Mouse (Mus musculus) testis, postnatal 14 days (tissue): ENCODE measurements around the gene Akap2.

ENCODE experiments used
- DNase-seq: peaks from one replicate; pipeline ENCODE4 v3.0.0; 2021; ENCODE audit warnings: low spot score

Akap2 gene

DNA sequence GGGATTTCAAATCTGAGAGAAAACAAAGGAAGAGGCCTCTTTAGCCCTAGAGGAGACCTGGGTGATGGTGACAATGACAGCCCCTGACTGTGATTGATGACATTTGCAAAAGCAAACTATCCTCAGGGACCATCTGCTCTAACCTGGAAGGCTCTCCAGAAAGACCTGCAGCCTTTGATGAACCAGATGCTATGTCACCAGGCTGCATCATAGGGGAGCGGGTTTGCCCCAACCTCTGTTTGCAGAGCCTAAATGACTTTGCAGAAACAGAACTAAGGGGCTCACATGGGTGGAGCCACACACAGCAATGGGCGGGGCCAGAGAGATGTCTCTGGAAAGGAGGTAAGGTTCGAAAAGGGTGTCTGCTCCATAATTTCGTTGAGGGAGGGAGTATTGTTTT, 115.6 kb downstream of the Akap2 start:
- DNase-seq: no peak

DNA sequence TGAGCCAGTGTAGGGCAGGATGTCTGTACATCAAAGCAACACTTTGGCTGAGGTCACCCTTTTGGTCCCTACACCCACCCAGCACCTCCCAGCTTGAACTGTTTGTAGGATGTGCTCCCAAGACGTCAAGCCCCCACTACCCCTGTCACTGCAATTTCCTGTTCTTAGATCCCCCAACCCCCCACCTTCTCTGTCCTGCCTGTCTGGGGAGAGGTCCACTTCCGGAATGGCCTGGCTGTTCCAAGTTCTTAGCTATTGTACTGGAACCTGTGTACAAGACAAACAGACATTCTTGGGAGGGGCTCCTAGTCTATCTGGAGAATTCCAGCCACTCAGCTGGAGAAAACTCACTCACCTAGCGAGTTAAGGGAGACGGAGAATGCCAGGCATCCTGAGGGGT, 116.7 kb downstream of the Akap2 start:
- no peak for DNase-seq

DNA sequence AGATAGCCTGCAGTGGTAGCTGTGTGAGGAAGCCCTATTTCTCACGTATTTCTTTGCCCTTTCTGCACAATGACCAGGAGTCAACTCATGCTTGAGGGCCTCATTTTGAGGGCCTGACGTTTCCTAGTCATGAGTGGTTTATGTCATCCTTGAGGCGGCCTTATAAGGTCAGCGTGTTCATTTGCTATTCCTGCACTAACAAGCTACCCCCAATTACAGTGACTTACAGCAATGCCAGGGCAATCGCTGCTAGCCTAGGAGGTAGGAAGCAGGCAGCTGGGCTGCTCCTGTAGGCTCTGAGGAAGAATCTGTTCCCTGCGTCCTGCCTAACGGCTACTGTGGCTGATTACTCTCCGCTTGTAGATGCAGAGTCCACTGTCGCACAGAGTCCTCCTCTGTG, 119.6 kb downstream of the Akap2 start:
- no peak for DNase-seq

DNA sequence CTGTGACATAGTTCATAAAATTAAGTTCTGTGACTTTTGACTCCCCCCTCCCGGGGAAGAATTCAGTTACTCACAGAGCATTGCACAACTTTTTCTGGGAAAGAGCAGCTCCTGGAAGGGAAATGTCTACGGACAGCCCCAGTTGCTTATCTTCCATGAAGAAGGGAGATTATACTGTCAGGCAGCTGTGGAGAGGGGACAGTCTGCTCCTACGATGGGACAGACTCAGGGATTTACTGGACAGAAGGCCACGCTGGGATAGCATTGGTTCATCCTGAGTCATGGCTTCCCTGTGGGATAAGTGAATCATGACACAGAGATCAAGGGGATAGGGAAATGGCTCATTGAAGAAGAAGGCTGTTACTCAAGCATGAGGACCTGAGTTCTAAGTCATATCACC, 121.9 kb downstream of the Akap2 start:
- no peak for DNase-seq

DNA sequence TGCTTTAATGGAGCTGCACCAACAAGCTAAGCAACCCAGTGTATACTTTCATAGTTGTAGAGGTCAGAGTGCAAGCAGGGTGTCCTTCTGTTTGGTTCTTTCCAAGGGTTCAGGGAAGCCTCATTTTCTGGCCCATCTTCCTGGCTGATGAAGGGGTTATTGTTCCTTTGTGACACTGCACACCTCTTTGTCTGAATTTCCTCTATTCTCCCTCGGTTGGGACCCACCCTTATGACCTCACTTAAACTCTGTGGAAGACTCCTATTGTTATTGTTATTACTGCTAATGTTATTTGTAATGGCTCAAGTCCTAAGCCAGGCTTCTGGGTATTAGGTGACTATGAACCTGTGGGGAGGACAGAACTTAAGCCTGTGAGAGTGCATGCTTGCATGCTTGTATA, 124.5 kb downstream of the Akap2 start:
- no peak for DNase-seq

DNA sequence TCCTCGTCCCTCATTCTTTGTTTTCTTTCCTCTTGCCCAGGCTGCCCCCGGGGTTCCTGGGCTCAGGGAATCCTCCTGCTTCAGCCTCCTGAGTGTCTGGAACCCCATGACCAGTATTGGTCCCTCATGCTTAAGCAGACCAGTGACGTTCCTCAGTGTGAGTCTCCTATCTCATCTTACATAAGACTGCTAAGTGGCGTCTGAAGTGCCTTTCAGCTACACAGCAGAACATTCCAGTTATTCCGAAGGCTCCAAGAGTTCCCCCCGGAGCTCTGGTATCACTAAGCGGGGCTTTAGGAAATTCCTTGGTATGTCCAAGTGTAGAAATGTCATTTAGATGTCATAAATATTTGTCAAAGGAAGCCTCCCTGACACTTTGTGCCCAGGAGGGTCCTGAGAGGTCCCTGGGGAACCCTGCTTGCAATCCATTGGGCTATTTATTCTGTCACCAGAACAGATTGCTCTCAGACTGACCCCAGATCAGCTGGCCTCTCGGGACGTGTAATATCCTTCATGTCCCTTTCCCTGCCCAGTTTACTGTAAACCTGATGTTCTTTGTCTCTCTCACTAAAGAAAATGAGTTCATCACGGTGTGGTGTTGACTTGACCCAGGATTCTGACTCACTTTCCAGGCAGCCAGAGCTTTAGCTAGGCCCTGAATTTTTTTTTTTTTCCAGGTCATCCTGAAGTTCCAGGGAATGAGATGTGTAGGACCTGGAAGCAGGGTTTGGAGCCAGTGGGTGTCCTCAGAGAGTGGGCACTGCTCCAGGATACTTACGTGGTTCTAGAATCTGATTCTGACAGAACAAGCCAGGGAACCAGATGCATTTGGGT, 125.2 kb downstream of the Akap2 start:
- DNase-seq: no peak

DNA sequence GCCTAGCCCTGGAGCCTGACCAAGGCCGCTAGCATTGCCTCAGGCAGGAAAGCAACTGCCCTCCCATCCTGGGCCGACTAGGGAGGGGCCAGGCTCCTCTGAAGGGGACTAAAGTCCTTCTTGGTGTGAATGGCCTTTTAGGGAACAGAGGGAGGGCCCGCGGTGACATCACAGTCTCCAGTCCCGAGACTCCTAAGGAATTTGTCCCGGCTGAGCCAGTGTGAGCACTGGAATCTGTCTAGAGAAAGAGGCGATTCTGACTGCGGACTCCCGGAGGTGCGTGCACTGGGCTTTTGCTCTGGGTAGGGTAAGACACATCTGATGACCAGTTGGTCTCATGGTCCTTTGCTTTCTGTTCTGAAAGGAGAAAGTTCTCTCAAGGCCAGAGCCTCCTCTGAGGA, 127.6 kb downstream of the Akap2 start:
- peak; percentile 68 for DNase-seq

DNA sequence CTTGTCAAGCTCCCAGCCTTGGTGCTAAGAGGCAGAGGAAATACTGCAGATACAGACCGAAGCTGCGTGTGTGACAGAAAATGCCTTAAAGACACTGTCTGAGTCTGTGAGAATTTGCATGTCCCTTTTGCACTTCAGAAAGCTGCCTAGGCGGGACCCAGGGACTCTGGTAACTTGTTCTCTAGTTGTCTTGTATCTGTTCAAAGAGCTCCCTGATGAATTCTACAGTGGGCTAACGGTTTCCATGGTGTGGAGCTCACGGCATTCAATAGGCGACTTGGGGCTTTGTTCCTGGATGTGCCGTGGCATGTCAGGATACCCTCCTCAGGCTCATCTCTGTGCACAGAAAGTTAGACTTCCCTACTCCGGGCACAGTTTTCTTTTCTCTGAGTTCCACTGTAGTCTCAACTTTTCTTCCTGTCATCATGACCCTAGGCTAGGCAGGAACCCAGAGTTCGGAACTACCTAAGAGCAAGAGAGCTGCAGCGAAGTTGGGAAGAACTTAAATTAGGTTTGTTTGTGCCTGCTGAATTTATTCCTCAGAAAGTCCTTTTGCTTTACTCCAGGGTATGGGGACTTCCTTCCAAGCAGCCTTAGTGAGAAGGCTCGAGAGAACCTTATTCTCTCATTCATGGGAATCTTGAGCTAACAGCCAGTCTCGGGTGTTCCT, 128.2 kb downstream of the Akap2 start:
- DNase-seq: no peak

DNA sequence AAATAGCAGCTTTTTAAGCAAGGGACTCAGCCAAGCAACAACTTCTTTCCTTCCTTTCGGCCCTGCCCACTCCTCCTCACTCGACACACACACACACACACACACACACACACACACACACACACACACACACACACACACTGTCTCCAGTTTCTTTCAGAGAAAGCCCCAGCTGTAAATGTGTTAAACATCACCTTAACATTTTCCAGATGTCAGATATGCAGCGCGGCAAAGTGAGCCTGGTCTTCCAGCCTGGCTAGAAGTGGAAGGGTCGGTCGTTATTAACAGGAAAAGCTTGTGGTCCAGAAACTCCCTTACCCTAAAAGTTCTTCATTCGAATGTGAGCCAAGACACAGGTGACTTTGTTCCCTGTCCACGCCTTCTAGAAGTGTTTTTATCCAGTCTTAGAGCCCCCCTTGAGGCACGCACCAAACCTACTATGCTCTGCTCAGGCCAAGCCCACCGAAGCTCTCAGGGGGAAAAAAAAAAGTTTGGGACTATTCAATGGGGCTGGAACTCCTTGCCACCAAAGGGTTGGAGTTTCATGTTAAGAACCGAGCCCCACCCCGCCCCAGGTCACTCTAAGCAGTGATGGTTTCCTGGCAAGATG, 129.0 kb downstream of the Akap2 start:
- DNase-seq: no peak

DNA sequence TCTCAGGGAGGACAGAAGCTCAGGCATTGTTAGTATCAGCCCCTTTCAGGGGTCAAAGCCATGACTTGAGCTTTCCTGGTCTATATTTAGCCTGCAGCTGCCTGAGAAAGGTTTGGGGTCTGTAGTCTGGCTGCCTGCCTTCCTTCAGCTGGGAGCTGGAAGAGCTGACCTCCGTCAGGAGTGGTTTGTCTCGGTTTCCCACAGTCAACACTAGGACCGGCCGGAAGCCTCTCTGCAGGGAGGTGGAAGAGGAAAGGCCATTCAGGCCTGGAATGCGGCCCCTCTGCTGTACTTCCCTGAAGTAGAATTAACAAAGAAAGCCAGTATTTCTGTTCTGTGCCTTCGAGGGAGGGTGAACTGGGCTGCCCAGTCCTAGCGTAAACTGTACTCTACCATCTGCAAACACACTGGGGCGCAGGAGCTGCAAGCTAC, 129.6 kb downstream of the Akap2 start:
- no peak for DNase-seq

DNA sequence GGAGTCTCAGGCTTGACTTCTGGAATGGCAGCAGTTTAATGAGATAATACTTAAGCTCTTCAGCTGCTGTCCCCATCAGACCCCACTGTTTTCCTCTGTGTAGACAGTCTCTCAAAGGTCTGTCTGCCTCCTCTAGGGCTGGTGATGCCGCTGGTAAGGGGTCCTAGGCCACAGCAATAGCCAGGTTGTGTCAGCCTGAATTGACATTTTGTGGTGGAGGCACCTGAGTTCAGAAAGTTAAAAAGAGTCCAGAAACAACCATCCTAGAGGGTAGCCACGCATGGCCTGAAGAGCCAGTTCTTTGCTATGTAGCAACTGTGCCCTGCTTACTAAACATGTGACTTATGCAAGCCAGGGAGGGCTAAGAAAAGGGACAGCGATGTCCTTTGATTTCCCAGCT, 130.2 kb downstream of the Akap2 start:
- no peak for DNase-seq

DNA sequence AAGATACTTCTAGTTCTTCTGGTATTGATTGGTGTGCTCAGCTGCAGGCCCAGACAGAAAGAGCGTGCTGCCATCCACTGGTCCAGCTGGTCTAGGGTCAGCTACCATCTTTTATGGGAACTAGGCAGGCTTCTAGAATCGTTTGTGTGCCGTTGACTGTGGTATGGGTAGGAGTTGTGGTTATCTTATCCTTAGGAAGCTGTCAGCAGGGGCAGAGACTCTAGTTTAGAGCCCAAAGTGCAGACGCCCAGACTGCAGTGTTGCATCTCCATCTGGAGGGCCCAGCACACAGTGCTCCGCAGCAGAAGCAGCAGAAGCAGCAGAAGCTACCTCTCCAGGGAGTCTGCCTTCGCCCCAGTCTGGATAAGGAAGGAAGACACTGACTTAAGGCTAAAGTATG, 132.0 kb downstream of the Akap2 start:
- DNase-seq: no peak

DNA sequence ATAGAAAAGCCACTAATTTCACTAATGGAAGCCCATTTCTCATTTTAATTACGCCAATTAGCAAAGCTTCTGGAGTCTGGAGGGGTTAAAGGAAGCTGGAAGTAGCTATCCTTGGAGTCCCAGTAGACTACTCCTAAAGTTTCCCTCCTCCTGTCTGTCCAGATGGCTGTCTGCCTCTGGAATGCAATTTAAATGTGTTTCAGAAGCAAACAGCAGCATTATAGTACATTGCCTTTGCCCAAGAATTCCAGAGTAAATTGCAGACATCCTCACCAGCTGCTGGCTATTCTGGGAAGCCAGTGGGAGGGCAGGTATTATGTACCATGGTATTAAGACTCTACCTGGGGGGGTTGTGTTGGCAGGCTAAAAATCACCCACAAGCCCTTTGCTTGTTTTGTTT, 134.3 kb downstream of the Akap2 start:
- no peak for DNase-seq

DNA sequence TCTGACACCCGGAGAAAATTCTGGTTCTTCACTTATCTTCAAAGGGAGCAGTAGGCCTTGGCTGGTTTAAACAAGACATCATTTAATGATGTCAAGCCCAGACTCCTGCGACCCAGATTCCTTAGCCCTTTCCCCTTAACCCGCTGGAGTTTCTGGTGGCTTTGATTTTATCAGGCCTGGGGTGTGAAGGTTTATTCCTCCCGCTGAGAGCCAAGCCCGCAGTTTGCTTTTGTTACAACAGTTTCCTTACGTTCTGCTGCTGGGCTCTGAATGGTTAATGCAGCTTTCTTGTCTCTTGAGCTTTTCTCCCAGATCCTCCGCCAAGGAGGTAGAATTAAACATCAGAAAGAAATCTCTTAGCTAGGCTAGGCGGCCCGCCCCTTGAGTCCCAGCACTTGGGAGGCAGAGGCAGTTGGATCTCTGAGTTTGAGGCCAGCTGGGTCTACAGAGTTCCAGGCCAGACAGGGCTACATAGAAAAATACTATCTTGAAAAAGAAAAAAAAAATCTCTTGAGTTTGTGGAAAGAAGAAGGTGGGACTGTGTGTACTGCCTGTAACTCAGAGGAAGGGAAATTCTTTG, 135.1 kb downstream of the Akap2 start:
- no peak for DNase-seq

DNA sequence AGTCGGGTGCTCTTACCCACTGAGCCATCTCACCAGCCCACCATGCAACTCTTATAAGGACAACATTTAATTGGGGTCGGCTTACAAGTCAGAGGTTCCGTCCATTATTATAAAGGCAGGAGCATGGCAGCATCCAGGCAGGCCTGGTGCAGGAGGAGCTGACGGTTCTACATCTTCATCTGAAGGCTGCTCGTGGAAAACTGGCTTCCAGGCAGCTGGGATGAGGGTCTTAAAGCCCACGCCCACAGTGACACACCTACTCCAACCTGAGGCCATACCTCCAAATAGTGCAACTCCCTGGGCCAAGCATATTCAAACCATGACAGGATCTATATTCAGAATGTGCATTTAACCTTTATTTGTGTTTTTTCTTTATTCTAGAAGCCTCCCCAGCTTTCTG, 136.7 kb downstream of the Akap2 start:
- no peak for DNase-seq

DNA sequence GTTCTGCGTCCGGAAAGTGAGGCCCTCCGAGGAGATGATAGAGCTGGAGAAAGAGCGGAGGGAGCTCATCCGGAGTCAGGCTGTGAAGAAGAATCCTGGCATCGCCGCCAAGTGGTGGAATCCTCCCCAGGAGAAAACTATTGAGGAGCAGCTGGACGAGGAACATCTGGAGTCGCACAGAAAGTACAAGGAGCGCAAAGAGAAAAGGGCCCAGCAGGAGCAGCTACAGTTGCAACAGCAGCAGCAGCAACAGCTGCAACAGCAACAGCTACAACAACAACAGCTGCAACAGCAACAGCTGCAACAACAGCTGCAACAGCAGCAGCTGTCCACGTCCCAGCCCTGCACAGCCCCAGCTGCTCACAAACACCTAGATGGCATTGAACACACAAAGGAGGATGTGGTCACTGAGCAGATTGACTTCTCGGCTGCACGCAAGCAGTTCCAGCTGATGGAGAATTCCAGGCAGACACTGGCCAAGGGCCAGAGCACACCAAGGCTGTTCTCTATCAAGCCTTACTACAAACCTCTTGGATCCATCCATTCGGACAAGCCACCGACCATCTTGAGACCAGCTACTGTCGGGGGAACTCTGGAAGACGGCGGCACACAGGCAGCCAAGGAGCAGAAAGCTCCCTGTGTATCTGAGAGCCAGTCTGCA, 138.0 kb downstream of the Akap2 start:
- peak; percentile 30 for DNase-seq

DNA sequence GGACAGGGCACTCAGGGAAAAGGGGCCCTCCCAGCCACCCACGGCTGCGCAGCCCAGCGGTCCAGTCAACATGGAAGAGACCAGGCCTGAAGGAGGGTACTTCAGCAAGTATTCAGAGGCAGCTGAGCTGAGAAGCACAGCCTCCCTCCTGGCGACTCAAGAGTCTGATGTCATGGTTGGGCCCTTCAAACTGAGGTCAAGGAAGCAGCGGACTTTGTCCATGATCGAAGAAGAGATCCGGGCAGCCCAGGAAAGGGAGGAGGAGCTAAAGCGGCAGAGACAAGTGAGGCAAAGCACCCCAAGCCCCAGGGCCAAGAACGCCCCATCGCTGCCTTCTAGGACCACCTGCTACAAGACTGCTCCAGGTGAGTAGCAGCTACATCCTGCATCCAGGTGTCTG, 139.2 kb downstream of the Akap2 start:
- no peak for DNase-seq

DNA sequence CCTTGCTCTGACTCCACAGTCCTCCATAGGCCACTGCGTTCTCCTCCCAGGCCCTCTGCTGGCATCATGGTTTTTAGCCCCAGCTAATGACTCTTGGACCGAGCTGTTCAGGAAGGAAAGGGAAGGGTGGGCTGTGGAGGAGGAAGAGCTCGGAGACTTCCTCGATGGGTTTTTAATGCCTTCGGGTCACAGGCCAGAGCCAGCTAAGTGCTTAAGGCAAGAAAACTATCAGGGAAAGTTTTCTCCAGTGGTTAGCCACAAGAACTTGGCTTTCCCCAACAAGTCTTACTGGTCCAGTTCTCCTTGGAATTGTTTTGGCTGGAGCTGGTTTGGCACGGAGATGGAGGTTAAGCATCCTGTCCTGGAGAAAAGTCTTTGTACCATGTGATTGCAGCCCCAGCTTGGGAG, 142.8 kb downstream of the Akap2 start:
- DNase-seq: no peak

DNA sequence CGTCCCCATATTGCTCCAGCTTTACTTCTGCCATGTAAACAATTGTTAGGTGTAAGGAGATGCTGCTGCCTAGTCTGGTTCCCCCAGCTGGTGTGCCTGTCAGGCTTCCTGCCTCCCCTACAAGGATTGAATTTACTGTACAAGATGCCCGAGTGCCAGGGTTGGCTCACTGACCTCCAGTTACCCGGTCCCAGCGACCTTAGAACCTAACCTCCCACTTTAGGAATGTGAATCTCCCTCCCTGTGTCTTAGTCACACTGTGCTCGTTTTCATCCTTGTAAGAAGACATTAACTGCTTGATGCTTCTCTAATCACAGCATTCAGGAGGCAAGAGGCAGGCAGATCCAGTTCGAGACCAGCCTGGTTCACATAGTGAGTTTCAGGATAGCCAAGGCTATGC, 143.7 kb downstream of the Akap2 start:
- no peak for DNase-seq

DNA sequence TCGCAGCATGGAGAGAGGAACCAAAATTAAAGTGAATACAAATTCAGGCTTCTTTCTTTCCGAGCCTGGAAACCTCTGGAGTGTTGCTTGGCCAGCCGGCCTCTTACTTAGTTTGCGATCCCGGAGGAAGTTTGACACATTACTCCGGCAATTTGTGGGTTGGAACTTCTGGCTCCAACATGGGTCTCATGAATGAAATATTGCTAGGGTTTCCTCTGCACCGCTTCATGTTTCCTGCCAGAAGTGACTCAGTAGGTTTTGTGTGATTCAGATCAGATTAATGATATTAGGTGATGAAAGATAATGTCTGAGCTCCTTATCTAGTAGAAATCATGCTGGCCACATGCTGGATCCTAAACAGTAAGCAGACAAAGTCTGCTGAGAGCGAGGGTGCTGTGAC, 144.4 kb downstream of the Akap2 start:
- DNase-seq: no peak

DNA sequence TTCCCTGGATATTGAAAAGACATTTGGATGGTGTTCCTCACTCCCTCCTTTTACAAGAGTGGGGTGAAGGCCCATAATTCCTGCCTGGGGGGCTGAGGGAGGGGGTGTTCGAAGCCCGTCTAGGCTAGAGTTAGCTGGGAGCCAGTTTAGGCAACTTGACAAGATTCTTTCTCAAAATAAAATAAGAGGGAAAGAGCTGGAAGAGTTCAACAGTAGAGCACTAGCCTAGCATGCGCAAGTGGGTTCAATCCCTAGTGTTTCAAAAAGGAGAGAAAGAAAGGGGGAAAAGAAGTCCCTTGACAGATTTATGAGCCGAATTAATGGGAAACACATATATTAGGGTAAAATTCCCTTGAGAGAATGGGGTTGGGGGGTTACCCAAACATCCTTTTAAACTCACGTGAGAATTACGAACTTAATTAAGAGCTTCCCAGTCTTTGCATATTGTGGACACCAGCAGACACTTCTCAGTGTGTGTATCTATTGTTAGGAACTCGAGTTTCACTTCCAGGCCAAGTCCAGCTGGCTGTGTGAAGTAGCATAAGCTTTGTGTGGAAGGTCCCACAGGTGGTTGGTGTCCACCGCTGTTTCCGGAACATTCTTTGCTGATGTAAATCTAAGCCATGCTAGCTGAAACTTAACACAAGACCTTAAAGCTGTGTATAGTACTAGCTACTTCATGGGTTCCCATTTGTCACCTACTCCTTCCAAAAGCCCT, 145.0 kb downstream of the Akap2 start:
- DNase-seq: no peak

DNA sequence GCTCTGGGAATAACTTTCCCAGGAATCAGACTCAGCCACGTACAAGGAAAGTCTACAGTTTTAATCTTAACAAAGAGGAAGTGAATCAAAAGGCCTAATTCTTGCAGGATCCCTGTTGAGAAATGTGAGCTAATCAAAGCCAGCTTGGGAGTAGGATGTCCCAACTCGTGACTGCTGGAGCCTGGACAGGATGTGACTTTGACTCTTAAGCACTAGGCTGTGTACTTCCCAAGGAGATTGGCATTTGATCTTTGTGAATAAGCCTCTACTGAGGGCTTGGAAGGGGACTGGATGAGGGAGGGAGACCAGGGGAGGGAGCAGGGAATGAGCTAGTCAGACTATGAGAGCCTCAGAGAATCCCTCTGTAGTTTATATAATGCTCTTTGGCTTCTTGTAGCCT, 148.6 kb downstream of the Akap2 start:
- DNase-seq: no peak
